Mouse (Mus musculus): ENCODE measurements at regions not wholly inside any gene's neighbourhood (a gene's known extent, or its start where the extent isn't known, plus 50 kb on each side); places are given as distances from the start of the nearest gene placed in this dataset.
"Not testable (repeated sequence)": the region's sequence is repeated elsewhere in the genome, so short reads cannot be mapped to it uniquely, and the experiment has no call there.

DNA sequence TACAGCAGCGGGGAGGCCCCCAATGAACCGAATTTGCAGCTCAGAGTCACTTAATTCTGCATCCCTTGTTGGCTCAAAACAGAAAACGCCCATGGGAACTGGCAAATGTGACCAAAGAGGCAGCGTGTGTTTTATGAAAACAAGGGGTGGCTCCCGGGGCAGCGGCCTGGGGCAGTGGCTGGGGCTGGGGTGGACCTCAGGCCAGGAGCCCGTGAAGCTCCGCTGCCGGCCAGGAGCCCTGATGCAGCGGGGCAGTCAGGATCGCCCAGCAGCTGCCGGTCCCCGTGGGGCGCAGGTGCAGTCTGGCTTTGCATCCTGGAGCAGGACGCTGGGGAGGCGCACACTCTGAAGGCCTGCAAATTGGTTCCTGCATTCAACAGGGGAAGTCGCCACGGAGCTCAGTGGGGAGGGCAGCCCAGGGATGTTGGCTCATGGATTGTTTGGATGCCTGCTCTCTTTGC lies 104.4 kb upstream of the Gm9887 start:
- 38% methylated on average over 18 of the region's 18 CpGs for WGBS (ENCODE audit: insufficient replicate concordance)

GRCm38 (mm10) chr12:69476131-69476530 lies 103.9 kb upstream of the Gm9887 start:
- Histone ChIP-seq H3K4me2 (no peak overlapping the region), H3K4me1 (peaks cover 15% of the 10 kb centered on the region; the same call in 1 of the 2 replicates), H3K9me3 (replicated peaks) (no peaks in the 10 kb centered on the region), H3K36me3 (no peaks in the 10 kb centered on the region), H3K9ac (no peak overlapping the region), H3K27ac (no peak overlapping the region), H3K27me3 (replicated peaks) (no peaks in the 10 kb centered on the region), H3K4me3 (no peak overlapping the region)
- ATAC-seq: no peak
- 66% methylated on average over 4 of the region's 4 CpGs for WGBS (ENCODE audit: insufficient replicate concordance)

More for the DNA sequence above, 104.4 kb upstream of the Gm9887 start:
- H3K4me2 ChIP-seq: peak overlapping the region; percentile 25; the same call in 1 of the 2 replicates
- no peak overlapping the region for H3K27ac ChIP-seq
- H3K9ac ChIP-seq: no peak overlapping the region
- H3K36me3 ChIP-seq: no peaks in the 10 kb centered on the region
- H3K4me3 ChIP-seq: no peak overlapping the region
- no peaks in the 10 kb centered on the region for H3K9me3 ChIP-seq (replicated peaks)
- H3K27me3 ChIP-seq (replicated peaks): no peaks in the 10 kb centered on the region
- ATAC-seq: no peak
- H3K4me1 ChIP-seq: peaks cover 15% of the 10 kb centered on the region; the same call in 1 of the 2 replicates

DNA sequence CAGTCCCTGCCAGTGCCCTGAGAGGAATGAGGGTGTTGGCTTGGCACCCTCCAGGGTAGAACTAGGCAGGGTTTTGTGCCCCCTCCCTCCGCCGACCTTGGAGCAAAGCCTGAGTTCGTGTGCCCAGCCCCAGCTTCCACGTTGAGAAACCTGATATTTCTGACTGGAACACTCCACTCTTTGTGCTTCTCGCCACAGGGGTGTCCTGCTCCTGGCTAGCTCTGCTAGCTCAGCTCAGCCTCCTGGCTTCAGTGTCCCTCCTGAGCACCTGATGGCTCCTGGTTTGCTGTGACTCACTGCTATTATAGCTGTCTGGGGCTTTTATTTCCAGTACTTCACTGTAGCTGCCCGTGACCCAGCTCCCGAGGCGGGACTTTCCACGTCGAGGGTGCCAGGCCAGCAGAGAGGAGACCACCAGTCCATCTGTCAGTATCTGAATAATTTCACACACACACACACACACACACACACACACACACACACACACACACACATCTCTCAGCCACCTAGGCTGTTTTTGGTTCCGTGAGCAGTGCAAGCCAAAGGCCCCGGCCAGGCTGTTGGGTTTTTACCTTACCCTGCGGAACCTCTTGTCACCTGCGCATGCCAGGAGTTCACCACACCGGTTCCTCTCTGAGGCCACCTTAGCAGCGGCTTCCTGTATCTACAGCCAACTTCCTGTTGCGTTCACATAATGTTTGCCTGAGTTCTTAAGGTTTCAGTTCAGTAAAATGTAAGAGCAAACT lies 102.8 kb upstream of the Gm9887 start:
- no peak overlapping the region for H3K27ac ChIP-seq
- 52% methylated on average over 17 of the region's 17 CpGs for WGBS (ENCODE audit: insufficient replicate concordance)
- no peaks in the 10 kb centered on the region for H3K36me3 ChIP-seq
- H3K9ac ChIP-seq: no peak overlapping the region
- no peaks in the 10 kb centered on the region for H3K27me3 ChIP-seq (replicated peaks)
- no peak overlapping the region for H3K4me2 ChIP-seq
- H3K4me3 ChIP-seq: no peak overlapping the region
- no peak for ATAC-seq
- H3K9me3 ChIP-seq (replicated peaks): no peaks in the 10 kb centered on the region
- H3K4me1 ChIP-seq: peaks cover 15% of the 10 kb centered on the region; the same call in 1 of the 2 replicates

DNA sequence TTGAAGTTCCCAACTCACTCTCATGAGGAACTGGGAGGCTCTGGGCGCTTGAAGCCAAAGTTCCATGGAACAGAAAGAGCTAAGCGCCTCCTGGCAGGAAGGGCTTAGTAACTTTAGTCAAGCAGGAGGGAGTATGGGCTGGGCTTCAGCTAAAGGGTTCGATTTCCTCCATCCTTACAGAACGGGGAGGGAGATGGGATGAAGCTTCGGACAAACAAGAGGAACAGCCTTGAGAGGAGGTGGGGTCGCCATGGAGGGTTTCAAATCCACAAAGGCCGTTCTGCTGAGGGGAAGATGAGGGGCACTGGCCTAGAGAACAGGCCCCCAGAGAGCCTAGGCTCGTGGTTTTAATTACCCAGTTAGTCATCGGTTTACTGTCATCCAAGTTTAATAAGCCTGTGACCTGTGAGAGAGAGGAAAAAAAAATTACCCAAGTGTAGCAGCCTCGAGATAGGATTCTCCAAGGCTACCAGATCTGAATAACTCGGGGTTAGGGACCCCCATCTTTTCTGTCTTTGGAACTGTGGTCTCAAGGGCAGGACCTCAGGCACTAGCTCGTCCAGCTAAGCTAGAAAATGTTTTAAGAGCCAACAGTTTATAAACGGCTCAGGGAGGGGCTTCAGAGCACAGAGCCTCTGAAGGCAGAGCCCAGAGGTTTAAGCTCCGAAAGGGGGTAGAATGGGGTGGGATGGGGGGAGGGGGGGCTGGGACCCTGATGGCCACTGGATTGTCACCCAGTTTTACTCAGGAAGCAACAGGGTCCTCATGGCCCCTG lies 102.1 kb upstream of the Gm9887 start:
- H3K4me2 ChIP-seq: no peak overlapping the region
- H3K36me3 ChIP-seq: no peaks in the 10 kb centered on the region
- no peak for ATAC-seq
- H3K4me1 ChIP-seq: peaks cover 15% of the 10 kb centered on the region; the same call in 1 of the 2 replicates
- no peaks in the 10 kb centered on the region for H3K9me3 ChIP-seq (replicated peaks)
- no peak overlapping the region for H3K4me3 ChIP-seq
- no peaks in the 10 kb centered on the region for H3K27me3 ChIP-seq (replicated peaks)
- no peak overlapping the region for H3K9ac ChIP-seq
- H3K27ac ChIP-seq: no peak overlapping the region
- WGBS (ENCODE audit: insufficient replicate concordance): 48% methylated on average over 14 of the region's 14 CpGs

DNA sequence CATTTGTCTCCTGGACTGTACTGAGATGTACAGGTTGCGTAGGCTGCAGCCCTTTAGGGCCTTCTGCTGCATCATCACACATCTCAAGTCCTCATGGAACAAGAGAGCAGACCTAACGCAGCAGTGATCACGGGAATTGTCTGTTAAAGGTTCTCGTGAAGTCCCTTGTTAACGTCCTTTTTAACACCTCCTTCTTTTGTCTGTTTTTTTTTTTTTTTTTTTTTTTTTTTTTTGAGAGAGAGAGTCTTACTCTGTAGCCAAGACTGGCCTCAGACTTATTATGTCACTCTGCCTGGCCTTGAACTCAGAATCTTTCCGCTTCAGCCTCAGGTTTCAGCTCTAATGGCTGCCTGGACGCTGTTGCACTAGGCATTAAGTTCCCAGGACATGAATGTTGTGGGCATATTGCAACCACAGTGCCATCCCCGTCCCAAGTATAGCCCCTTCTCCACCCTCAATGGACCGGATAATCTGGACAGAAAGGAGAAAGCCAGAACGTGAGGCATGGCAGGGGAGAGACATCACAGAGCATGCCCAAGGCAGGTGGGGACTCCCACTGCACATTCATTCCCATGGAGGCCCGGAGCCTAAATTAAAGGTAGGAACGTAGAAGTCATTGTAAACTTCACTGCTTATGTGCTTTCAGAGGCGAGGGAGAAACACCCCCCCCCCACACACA lies 101.3 kb upstream of the Gm9887 start:
- Histone ChIP-seq H3K9ac (no peak overlapping the region), H3K4me3 (no peak overlapping the region), H3K27me3 (replicated peaks) (no peaks in the 10 kb centered on the region), H3K4me2 (no peak overlapping the region), H3K9me3 (replicated peaks) (no peaks in the 10 kb centered on the region), H3K27ac (no peak overlapping the region), H3K4me1 (peaks cover 15% of the 10 kb centered on the region; the same call in 1 of the 2 replicates), H3K36me3 (no peaks in the 10 kb centered on the region)
- ATAC-seq: no peak
- 70% methylated on average over 13 of the region's 13 CpGs for WGBS (ENCODE audit: insufficient replicate concordance)

- no peak for ATAC-seq
- Histone ChIP-seq H3K4me1 (peaks cover 15% of the 10 kb centered on the region; the same call in 1 of the 2 replicates), H3K4me2 (no peak overlapping the region), H3K9me3 (replicated peaks) (no peaks in the 10 kb centered on the region), H3K27me3 (replicated peaks) (no peaks in the 10 kb centered on the region), H3K36me3 (no peaks in the 10 kb centered on the region), H3K27ac (no peak overlapping the region), H3K4me3 (no peak overlapping the region), H3K9ac (no peak overlapping the region)
- 91% methylated on average over 9 of the region's 9 CpGs for WGBS (ENCODE audit: insufficient replicate concordance)
These were observed 100.7 kb upstream of the Gm9887 start for GRCm38 (mm10) chr12:69472912-69473311.

- H3K4me1 ChIP-seq: peaks cover 15% of the 10 kb centered on the region; the same call in 1 of the 2 replicates
- H3K9me3 ChIP-seq (replicated peaks): no peaks in the 10 kb centered on the region
- no peak overlapping the region for H3K9ac ChIP-seq
- no peaks in the 10 kb centered on the region for H3K36me3 ChIP-seq
- no peak overlapping the region for H3K4me3 ChIP-seq
- H3K27me3 ChIP-seq (replicated peaks): no peaks in the 10 kb centered on the region
- no peak overlapping the region for H3K27ac ChIP-seq
- ATAC-seq: no peak
- no peak overlapping the region for H3K4me2 ChIP-seq
- 71% methylated on average over 5 of the region's 5 CpGs for WGBS (ENCODE audit: insufficient replicate concordance)
These were observed 99.6 kb upstream of the Gm9887 start for GRCm38 (mm10) chr12:69471876-69472275.

DNA sequence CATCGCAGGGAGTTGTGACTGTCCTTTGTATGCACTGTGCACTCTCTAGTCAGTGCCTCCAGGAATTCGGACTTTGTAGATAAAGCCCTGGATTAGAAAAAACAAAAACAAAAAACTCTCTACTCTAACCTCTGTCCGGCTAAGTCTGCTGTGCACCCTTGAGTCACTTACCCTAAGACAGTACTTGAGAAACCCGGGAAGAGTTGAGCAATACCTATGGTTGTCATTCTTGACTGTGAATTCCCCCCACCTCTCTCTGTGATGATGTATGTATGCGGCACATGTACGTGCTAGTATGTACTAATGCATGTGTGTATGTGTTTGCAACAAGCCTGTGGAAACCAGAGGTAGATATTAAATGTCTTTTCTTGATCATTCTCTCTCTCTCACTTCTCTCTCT lies 96.7 kb upstream of the Gm9887 start:
- WGBS (ENCODE audit: insufficient replicate concordance): 74% methylated on average over 6 of the region's 6 CpGs
- H3K27ac ChIP-seq: no peak overlapping the region
- H3K4me1 ChIP-seq: no peaks in the 10 kb centered on the region
- ATAC-seq: no peak
- H3K4me3 ChIP-seq: no peak overlapping the region
- H3K36me3 ChIP-seq: no peaks in the 10 kb centered on the region
- H3K27me3 ChIP-seq (replicated peaks): no peaks in the 10 kb centered on the region; the same call in 1 of the 2 replicates
- H3K9ac ChIP-seq: no peak overlapping the region
- H3K9me3 ChIP-seq (replicated peaks): no peaks in the 10 kb centered on the region
- no peak overlapping the region for H3K4me2 ChIP-seq

GRCm38 (mm10) chr12:69467363-69467762 lies 95.1 kb upstream of the Gm9887 start:
- no peak overlapping the region for H3K4me3 ChIP-seq
- H3K27me3 ChIP-seq (replicated peaks): no peaks in the 10 kb centered on the region; the same call in 1 of the 2 replicates
- peaks cover 3% of the 10 kb centered on the region; the same call in 1 of the 2 replicates for H3K4me1 ChIP-seq
- no peak overlapping the region for H3K27ac ChIP-seq
- H3K9ac ChIP-seq: no peak overlapping the region
- no peak for ATAC-seq
- H3K4me2 ChIP-seq: no peak overlapping the region
- no peaks in the 10 kb centered on the region for H3K36me3 ChIP-seq
- H3K9me3 ChIP-seq (replicated peaks): no peaks in the 10 kb centered on the region
- 67% methylated on average over 4 of the region's 4 CpGs for WGBS (ENCODE audit: insufficient replicate concordance)

DNA sequence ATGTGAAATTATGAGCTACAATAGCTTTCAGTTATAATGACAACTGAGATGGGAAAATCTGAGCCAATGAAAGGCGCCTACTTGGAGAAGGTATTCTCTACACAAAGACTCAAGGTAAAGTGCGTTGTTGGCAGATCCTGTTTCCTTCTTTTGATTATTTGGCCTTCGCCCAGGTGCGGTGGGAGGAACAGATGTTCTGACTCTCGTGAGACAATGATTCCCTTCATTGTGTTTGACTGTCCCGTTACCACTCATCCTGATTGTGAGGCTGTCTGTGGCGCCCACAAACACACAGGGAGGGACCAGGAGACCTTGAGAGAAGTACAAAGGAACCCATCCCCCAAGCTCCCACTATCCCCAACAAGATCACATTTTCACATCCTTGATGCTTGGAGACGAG lies 92.6 kb upstream of the Gm9887 start:
- Histone ChIP-seq H3K27me3 (replicated peaks) (no peaks in the 10 kb centered on the region; the same call in 1 of the 2 replicates), H3K9ac (no peak overlapping the region), H3K36me3 (no peaks in the 10 kb centered on the region), H3K9me3 (replicated peaks) (no peaks in the 10 kb centered on the region), H3K27ac (no peak overlapping the region), H3K4me1 (peaks cover 15% of the 10 kb centered on the region; the same call in 1 of the 2 replicates), H3K4me2 (no peak overlapping the region), H3K4me3 (no peak overlapping the region)
- 64% methylated on average over 8 of the region's 8 CpGs for WGBS (ENCODE audit: insufficient replicate concordance)
- no peak for ATAC-seq

- not testable (repeated sequence) for H3K9me3 ChIP-seq (replicated peaks); H3K36me3 ChIP-seq; H3K4me3 ChIP-seq; H3K27ac ChIP-seq; H3K27me3 ChIP-seq (replicated peaks); H3K9ac ChIP-seq; H3K4me2 ChIP-seq; ATAC-seq
- WGBS (ENCODE audit: insufficient replicate concordance): 90% methylated on average over 6 of the region's 6 CpGs
- peaks cover 15% of the 10 kb centered on the region; the same call in 1 of the 2 replicates for H3K4me1 ChIP-seq
These were observed 91.1 kb upstream of the Gm9887 start for GRCm38 (mm10) chr12:69463327-69463726.

Measured in liver, embryonic 12.5 days (tissue).